Comparison of ENCODE assay signal across 20 mouse cellular contexts in genomic region chr2:101520503-101520902, GRCm38 (mm10).
"Had no signal": no experiment of that assay in that cellular context is flagged by ENCODE, and none has a peak within 500 bp of the region (broad histone marks: within the 10 kb centered on the region; RNA-seq: fewer than 3 reads in every experiment).

No protein-coding gene starts in this region.

- H3K4me3 ChIP-seq: kidney, embryonic 15.5 days; limb, embryonic 12.5 days; limb, embryonic 15.5 days; midbrain, embryonic 13.5 days; neural tube, embryonic 12.5 days; neural tube, embryonic 15.5 days; stomach, embryonic 15.5 days had no signal

- H3K9ac ChIP-seq: kidney, embryonic 15.5 days; limb, embryonic 12.5 days; limb, embryonic 15.5 days; liver, embryonic 14.5 days; liver, postnatal 0 days; lung, embryonic 14.5 days; midbrain, embryonic 13.5 days; neural tube, embryonic 12.5 days; neural tube, embryonic 15.5 days; stomach, embryonic 15.5 days had no signal

- H3K4me1 ChIP-seq: kidney, embryonic 15.5 days; limb, embryonic 12.5 days; limb, embryonic 15.5 days; neural tube, embryonic 12.5 days; neural tube, embryonic 15.5 days; stomach, embryonic 15.5 days had no signal

- ATAC-seq: liver, postnatal 0 days; lung, postnatal 0 days; midbrain, embryonic 13.5 days had no signal

- H3K27me3 ChIP-seq: kidney, embryonic 15.5 days; limb, embryonic 12.5 days; limb, embryonic 15.5 days; midbrain, embryonic 13.5 days; neural tube, embryonic 12.5 days; neural tube, embryonic 15.5 days; stomach, embryonic 15.5 days had no signal

- H3K4me2 ChIP-seq: kidney, embryonic 15.5 days; limb, embryonic 12.5 days; limb, embryonic 15.5 days; liver, embryonic 11.5 days; lung, embryonic 14.5 days; midbrain, embryonic 13.5 days; neural tube, embryonic 12.5 days; neural tube, embryonic 15.5 days; stomach, embryonic 15.5 days had no signal

- H3K27ac ChIP-seq: kidney, embryonic 15.5 days; limb, embryonic 12.5 days; limb, embryonic 15.5 days; liver, embryonic 14.5 days; macrophage; midbrain, embryonic 13.5 days; neural tube, embryonic 12.5 days; neural tube, embryonic 15.5 days; stomach, embryonic 15.5 days had no signal

- DNase-seq: kidney, adult 8-10 months; kidney, postnatal 14 days; kidney, postnatal 4 days; left cerebral cortex, postnatal 4 days; liver, postnatal 0 days; lung, embryonic 14.5 days; right cerebral cortex, postnatal 14 days; right cerebral cortex, postnatal 4 days; thymus, postnatal 25 days had no signal

- H3K36me3 ChIP-seq: kidney, embryonic 15.5 days; limb, embryonic 12.5 days; limb, embryonic 15.5 days; midbrain, embryonic 13.5 days; neural tube, embryonic 12.5 days; neural tube, embryonic 15.5 days; stomach, embryonic 15.5 days had no signal

- H3K9me3 ChIP-seq: kidney, embryonic 15.5 days; limb, embryonic 12.5 days; limb, embryonic 15.5 days; midbrain, embryonic 13.5 days; neural tube, embryonic 12.5 days; neural tube, embryonic 15.5 days; stomach, embryonic 15.5 days had no signal
